Mouse (Mus musculus) left cerebral cortex, adult 9 months (tissue): ENCODE results near the gene Lrig3.

Experiments used
- DNase-seq, 2 experiments: peaks; one replicate each; pipeline ENCODE4 v3.0.0; 2022; ENCODE audit warnings: low spot score in 2 of 2

Lrig3 gene

DNA sequence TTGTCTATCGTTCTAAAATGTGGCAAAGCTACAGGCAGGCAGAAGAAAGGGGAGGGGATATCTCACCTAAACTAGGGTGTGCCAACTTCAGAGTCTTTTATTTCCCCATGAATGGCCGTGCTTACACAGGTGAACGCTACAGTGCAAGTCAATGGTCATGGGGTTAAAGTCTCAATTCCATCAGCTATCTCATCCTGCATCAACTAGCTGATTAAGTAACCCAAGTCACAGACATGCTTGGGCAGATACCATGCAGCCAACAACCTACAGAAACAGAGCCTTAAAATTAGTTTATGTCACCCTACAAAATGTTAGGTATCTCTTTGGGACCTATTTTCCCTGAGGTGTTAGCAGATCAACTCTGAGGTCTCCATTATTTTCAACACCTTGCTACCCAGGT lies 1.3 kb upstream of the Lrig3 start:
- DNase-seq: no peak

DNA sequence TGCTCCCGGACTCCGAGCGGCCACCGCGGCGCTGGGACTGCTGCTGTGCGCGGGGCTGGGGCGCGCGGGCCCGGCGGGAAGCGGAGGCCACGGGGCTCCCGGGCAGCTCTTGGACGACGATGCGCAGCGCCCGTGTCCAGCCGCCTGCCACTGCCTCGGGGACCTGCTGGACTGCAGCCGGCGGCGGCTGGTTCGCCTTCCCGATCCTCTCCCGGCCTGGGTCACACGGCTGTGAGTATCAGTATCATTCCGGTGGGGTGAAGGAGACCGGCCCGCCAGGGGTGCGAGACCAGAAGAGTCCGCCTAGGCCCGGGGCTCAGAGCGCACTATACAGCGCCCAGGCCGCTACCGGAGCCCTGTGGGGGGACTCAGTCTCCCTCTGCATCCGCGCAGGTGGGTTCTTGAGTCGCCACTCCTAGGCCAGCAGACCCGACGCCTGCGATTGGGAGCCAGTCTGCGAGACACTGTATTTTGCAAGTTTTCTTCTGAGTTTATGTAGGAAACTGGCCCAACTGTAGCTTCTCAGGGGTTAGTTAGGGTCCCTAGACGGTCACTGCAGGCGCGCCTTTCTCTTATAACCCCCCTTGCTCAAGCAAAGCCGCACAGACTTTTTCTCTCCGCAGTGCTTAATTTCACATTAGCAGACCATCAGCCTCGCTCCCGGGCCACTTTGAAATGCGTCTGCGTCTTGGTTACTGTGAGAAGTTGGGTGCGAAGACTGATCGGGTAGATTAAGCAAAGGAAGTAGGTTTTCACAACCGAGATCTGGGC lies 698 bp downstream of the Lrig3 start:
- DNase-seq: no peak

DNA sequence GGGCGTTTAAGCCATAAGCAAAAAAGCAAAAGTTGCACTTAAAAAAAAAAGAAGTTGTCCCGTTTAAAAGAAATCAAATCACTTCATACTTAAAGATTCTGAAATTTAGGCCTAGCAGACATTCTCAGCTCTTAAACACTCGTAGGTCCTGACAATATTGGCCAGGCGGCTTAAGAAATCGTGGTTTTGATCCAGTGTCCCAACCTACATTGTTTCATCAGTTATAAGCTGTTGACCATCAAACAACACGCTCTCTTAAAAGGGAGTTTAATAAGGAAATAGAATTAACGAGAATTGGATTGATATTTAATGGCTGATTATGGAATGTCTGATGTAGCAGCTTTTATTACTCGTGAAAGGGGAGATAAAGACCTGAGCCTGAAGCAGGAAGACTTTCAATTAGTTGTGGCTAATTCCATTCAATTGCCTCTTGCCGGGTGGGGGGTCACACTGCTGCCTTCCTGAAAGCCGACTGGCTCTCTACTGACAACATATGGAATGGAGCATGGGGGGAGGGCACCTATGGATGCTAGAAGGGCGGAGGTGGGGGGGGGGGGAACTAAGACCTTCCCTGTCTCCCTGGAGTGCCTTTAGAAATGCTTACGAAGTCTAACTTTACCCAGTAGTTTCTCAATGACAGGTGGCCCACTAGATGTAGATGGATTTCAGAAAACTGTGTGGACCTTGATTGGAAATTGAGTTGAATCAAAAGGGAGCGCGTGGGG lies 1.6 kb downstream of the Lrig3 start:
- no peak for DNase-seq

DNA sequence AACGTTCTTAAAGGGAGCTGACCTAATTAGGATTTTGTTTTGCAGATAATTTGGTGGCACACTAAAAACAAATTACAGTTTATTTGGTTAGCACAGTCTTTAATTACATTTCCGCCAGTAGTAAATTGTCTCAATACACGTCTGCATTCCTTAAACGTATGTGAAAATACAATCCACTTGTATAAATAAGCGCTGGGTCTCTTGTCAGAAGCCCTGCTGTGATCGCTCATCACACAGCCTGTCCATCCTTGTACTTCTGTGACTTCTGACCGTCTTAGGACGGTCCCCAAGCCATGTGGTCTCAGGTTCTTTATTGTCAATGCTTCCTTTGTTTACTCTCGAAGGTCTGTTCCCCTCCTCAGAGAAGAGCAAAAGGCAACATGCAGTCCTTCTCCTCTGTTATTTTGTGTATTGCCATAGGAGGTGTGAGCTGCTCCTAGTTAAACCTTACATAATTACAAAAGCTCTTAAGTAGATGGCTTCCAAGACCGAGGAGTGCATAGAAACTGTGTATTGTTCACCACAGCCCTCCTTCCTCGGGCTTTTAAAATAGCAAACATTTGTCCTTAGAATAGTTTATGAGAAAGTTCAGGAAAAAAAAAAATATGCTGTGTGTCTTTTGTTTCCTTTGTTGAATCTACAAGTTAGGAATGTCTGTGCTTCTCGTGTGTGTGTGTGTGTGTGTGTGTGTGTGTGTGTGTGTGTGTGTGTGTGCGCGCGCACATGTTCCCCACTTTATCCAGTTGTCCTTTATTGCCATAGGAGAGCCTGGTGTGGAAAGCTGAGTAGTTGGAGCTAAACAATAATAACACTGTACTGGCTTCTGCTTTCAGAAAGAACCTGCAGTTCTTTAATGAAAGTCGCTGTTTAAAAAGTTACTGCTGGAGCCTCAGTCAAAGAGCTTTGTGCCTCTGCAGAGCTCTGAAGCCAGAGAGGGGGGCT lies 2.5 kb downstream of the Lrig3 start:
- no peak for DNase-seq

DNA sequence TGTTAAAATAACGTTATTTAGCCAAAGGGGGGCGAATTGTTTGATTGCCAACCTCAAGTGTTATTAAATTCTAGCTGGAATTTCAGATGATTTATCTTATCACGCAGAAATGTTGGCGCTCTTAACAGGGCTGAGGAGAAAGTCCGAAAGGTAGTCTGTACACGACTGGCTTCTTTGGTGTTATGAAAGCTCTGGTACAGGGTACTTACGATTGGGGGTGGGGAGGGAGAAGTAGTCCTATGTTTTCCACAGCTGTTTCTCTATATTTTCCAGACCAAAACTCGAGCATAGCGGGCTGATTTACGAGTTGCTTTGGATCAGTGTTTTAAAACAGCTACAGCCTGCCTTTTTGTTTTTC lies 3.1 kb downstream of the Lrig3 start:
- DNase-seq: no peak

DNA sequence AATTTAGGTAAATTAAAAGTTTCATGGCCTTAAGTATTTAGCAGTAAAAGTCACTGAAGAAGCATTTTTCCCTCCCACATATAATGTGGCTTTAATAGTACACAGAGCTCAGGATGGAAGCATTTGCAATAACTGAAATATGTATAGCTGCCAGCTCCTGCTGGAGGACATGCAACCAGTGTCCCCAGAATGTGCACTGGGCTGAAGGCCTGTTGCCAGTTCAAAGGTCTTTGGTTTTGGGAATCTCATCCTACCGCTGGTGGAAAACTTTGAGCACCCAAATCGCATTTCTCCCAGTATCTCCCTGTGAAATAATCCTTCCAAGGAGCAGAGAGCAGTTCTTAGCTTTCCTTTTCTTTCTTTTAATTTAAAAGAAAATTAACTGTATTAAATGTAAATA lies 4.1 kb downstream of the Lrig3 start:
- no peak for DNase-seq

DNA sequence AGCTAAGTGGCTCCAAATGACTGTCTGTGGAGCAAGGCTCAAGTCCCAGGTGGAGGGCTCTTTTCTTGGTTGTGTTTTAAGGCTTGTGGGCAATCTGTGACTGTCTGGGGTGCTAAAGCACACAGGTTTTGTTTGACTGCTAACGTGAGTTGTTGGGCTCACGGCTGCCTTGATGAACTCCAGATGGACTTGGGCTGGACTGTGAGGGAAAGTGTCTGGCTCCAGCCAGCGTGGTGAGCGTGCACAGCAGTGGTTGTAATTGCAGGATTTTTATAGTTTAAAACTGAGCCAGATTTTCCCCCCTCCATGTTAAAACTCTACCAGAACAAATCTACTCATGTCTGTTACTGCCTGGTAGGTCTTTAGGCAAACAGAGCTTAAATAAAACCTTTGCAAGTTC lies 4.5 kb downstream of the Lrig3 start:
- DNase-seq: no peak

DNA sequence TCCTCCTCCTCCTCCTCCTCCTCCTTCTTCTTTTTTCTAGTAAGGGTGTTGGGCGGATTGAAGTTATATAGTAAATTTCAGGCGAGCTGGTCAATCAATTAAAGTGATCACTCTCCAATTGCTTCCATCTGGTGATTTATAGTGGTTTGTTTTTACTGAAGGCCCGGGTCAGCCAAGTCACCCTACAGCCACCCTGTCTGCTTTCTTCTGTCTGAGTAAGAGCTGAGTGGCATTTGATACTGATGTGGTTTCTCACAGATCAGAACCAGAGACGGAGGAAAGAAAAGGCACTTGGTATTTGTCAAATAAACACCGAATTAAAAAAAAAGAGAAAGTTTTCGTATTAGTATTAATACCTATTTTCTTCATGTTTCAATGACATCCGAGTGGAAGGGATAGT lies 7.8 kb downstream of the Lrig3 start:
- no peak for DNase-seq

DNA sequence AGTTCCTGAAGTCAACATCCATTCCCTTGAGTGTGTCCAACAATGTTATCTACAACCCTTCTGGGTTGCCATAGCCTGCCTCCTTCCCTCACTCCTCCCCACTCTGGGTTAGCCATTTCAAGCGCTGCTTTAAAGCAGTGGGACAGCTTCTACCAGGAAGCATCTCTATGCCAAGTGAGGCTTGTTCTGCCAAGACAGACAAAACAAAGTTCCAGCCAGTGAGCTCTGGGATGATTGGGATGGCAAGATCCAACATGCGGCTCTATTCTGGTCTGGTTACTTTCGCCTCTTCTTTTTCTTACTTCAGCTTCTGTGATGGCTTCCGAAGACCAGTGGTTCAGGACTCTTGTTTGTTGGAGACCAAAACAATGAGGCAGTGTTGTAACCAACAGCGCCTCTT lies 16.0 kb downstream of the Lrig3 start:
- DNase-seq: no peak

DNA sequence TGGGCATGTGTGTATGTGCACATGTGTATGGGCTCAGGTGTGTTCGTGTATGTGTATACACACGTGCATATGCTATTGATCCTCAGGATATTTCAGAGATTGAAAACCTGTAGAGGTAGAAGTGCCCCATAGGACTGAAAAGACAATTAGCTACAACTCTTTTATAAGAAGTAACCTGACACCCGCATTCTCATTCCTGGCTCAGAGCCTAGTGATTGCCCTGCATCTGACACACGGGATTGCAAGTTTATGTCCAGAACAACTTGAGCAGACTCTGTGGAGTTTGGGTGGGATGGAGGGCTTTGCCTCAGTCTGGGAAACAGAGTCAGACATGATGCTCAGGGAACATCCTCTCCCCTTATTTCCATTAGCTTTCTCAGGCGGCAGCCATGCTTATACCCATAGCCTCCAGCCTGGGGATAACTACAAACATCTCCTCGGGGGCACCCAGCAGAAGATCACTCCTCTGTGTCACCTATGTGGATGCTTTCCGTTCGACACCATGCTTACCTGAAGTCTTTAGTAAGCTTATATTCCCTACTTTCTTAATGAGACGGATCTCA lies 18.6 kb downstream of the Lrig3 start:
- no peak for DNase-seq

DNA sequence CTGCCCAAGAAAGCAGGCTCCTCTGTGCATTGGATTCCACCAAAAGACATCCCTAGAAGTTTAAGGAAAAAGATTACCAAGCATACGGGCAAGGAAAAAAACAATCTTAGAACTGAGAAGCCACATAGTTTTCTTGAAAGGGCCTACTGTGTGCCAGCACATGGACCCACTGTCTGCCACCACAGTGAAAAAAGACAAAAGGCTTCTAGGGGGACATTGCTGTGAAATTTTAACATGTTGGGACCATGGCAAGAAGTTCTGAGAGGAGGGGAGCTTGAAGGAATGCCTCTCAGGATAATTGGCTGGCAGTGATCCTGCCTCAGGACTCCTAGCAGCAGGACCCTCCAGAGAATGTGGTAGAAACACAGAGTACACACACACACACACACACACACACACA lies 19.8 kb downstream of the Lrig3 start:
- DNase-seq: no peak

DNA sequence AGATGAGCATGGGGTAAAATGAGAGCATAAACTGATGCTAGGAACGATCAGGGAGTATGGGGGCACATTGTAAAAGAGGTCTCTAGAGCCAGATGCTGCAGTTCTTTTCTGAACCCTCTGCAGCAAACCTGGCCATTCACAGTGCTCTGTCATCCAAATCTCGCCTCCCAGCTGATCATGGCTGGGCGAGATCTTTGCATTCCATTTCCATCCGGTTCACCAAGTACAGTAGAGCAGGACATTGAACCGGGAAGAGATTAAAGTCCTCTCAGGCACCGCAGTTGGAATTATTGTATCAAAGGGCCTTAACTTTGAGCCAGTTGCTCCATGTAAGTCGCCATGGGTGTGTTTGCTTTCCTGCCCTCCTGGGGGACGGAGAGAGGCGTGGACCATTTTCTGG lies 20.5 kb downstream of the Lrig3 start:
- no peak for DNase-seq

DNA sequence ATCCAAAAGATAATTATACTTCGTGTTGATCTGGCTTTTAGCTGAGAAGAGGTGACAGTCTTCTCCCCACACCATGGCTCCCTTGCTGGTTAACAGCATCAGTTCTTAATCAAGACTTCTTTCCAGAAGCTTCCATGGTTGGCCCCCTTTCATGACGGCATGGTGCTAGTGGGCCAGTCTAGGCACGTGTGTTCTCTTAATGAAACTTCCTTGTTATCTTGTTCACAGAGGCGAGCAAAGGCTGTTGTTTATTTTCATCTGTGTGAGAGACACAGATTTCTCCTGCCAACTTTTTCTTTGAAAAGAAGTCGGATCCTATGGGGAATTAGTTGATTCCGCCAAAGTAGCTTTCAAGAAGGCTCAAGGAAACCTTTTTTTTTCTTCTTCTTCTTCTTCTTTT lies 21.3 kb downstream of the Lrig3 start:
- no peak for DNase-seq

DNA sequence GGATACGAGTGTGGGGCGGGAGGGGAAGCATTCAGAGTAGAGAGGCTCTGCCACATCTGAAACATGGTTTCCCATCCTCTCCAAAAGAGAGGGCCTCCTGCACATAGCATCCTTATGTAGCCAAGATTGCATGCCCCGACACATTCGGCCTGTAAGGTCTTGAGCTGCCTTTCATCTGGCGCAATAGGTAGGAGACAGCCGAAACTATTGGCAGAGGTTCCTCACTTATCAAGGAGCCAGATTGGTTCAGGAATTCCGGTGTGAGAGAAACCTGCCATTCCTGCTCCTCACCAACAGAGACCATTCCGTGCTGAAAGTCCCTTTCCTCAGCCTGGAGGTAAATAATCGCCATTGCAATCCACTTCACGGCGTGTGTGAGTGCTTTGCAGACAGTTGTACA lies 22.1 kb downstream of the Lrig3 start:
- no peak for DNase-seq

DNA sequence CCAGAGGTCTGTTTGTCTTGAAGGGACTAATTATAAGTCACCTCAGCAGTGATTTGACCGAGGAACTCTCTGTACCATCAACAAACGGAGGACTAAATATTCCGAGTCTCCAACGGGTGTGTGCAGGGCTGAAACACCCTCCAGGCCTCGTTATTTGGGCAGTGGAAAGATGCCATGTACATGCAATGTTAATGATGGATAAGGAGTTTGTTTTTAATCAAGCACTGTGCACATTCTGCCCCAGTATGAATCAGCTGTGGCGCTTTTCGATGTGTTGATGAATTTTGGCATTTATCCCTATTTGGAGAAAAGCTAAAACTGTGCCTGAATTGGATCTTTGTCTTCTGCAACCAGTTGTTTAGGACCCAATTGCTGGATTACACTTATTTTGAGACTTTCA lies 23.9 kb downstream of the Lrig3 start:
- no peak for DNase-seq

DNA sequence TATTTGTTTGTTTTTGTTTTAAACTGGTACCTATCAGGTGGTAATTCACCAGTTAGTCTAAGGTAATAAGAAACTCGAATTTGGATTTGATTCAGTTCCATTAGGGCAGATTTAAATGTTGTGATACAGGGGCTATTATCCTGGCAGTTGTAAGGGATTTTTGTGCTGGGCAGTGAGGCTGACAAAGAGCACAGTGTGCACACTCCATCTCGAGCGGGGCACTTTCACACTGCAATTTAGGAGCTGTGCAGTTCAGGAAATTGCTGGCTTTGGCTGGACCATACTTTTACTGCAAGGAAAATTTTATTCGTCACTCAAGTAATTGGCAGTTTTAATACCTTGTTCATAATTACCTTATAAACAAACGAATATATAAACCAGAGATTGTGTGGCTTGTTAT lies 24.4 kb downstream of the Lrig3 start:
- DNase-seq: no peak

DNA sequence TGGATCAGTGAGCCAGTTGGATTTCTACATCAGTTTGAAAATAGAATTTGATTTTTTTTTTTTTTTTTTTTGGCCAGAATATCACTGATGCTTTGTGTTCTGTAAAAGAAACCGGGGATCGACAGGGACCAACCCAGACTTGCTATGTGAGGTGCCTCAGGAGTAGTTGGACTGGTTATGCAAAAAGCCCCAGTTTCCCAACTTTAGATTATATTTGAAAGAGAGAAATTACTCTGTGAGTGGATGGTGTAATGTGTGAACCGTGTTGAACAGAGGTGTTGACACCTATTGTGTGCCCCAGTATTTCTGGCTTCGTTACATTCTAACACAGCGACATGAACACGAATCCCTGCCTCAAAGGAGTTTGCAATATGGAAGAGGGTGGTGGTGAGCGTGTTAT lies 25.9 kb downstream of the Lrig3 start:
- no peak for DNase-seq

DNA sequence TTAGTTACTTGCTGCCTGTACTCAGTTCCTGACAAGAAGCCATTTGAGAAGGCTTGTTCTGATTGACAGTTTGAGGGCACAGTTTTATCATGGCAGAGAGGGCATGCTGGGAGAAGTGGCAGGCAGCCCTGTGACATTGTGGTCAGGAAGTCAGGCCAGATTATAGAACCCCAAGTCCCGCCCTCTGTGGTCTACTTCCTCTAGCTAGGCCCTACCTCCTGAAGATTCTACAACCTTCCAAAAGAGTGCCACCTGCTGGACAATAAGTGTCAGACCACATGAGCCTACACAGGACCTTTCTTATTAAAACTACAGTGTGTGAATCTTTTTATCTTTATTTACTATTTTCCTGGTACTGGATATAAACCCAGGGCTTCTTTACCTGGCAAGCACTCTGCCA lies 28.9 kb downstream of the Lrig3 start:
- DNase-seq: peak in 1 of 2 experiments; percentile 24

DNA sequence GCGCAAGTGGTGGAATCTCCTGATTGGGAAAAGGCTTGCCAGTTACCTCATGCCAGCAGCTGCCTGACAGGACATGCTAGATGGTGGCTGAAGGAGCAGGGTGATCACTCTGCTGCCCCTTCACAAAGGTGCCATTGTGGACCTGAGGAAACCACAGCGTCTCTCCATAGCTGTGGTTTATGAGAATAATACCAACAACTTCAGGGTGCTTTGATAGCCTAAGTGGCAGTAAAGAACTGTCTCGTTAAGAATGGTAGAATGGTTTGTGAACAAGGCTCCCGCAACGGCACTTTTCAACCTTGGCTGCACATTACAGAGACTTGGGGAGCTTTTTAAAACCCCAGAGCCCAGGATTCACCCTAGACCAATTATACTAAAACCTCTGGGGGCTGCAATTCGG lies 29.7 kb downstream of the Lrig3 start:
- DNase-seq: no peak

DNA sequence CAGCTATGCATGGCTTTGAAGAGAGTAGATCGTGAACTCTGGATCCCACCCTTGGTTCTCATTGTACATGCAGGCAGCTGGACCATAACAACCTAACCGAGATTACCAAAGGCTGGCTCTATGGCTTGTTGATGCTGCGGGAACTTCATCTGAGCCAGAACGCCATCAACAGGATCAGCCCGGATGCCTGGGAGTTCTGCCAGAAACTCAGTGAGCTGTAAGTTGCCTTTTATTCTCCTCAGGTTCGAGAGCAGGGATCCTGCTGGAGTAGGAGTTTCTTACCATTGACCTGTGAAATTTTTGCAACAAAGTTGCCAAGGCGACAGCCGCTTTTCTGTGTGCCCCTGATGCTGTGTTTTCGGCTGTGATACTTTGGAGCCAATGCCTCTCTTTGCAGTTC lies 31.0 kb downstream of the Lrig3 start:
- DNase-seq: no peak

DNA sequence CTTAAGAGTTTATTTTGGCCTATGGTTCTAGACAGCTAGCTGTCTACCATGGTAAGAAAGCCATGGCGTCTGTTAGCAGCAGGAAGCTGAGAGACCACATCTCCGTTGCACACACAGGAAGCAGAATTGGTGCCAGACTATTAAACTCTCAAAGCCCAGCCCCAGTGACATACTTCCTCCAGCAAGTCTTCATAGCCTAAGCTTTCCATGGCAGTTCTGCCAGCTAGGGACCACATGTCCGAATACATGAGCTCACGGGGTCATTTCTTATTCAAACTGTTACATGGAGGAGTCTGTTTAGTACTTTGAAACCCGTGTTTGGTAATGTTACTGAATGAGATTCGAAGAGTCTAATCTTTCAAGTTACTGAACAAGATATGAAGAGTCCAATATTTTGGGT lies 33.6 kb downstream of the Lrig3 start:
- DNase-seq: no peak

DNA sequence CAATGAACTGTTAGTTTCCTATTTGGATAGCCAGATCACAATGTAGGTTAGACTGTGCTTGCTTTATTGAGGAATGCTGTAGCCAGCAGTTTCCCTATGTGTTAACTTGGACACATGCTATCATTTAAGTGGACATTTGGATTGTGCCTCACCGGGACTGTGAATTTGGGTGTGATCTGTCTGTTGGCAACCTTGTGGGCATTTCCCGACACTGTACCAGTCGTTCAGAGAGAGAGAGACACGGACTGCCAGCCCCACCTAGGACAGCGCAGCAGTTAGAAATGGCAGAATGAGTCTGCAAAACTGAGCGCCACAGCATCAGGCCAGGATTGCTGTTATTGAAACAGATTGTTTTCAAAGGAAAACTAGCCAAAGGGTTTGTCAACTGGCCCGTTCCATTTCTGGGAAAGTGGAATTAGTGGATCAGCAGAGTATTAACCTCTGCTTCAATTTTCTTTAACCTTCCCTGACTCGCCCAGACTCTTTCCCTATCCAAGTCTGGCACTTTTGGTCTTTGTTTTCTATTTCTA lies 35.0 kb downstream of the Lrig3 start:
- DNase-seq: no peak
